Mouse (Mus musculus) neural tube, embryonic 10.5 days (tissue): Measurements from ENCODE around the gene Rhebl1.

Experiments used
- DNase-seq: peaks from one replicate; pipeline ENCODE4 v3.0.0-alpha.2; 2017; ENCODE audit warnings: low spot score; ENCODE audit errors: extremely low spot score

Rhebl1 gene

GRCm38 (mm10) chr15:98871916-98872888 is 22.1 kb downstream of the Rhebl1 start:
- peak; percentile 97 for DNase-seq

DNA sequence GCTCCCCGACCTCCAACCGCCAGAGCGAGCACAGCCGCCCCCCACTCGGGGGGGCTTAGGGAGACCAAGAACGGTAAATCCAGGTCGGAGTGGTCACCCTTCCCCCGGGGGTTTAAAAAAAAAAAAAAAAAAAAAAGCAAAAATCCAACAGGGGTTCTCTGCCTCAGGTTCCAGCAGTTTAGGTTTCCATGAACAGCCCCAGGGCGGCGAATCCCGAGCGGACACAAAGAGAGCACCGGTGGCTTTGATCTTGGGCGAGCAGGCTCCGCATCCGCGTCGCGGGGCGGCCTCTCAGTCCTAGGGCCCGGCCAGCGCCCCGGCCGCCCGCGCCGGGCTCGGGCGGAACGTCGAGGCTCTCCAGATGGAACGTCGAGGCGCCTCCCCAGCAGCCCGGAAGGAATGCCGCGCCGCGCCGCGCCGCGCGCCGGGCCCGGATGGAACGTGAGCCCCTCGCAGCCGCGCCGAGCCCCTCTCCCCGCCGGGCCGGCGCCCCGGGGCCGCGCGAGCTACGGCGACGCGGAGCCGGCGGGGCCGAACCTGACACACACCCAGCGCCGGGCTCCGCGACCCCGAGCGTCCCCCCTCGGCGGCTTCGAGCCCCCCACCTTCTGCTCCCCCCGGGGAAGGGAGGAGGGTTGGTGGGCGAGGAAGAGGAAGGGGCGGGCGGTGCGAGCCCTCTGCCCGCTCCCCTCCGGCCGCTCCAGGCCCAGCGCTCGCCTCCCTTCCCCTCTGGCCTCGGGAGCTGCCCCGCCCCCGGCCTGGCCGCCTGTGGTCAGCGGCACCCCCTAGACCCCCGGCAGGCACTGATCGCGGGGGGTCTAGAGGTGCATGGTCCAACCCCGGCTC is 23.0 kb downstream of the Rhebl1 start, which contains the start of gene Kmt2d:
Gene Kmt2d (minus strand): TSS at position 135 of the 846 bp plus-strand sequence.
- no peak for DNase-seq

GRCm38 (mm10) chr15:98870179-98871069 is 23.9 kb downstream of the Rhebl1 start:
- DNase-seq = peak; percentile 45

- DNase-seq = no peak
Measured at GRCm38 (mm10) chr15:98869342-98870178, 24.8 kb downstream of the Rhebl1 start.

DNA sequence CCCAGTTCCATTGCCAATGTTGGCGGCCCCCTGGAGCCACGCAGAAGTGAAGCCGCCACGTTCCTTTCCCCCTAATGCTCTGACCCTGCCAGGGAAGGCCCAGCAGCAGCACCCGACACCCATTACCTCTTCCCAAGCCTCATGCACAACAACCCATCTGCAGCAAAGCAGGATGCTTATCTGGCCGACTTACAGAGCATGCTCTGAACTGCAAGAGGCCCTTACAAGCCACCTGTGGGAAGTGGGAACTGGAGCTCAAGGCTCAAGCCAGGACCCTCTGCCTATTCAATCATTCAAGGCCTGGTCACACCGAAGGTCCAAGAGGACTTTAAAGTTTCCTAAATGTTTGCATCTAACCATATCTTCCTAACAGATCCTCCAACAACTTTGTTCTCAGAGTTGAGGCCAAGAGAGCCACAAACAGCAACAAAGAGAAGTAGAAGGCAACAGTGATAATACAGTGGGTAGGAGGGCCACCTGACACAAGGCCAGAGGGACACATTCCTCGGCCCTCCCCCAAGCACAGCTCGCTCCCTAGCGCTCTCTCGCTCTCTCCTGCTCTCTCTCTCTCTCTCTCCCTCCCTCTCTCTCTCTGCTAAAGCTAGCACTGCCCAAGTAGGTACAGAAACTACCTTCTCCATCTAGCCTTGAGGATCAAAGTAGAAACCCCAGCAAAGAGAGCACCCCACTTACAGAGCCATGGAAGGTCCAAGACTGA is 25.8 kb downstream of the Rhebl1 start:
- no peak for DNase-seq

GRCm38 (mm10) chr15:98867321-98867720 is 27.0 kb downstream of the Rhebl1 start:
- no peak for DNase-seq

DNA sequence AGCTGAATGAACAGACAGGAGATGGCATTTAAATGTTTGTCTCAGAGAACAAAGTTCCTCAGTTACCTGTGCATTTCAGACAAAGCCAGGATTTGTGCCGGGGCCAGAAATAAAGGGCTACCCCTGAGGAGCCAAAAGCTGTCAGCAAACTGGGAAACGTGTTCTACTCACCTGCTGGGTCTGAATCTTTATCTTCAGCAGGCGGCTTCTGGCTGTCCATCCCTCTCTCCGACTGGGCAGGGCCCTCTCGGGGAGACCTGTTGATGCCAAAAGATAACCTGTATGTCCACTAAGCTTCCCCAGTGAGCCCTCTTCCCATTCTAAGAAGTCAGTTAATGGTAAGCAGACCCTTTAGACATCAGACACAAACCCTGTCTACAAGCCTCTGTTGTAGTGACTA is 27.8 kb downstream of the Rhebl1 start:
- no peak for DNase-seq

GRCm38 (mm10) chr15:98865771-98866170 is 28.6 kb downstream of the Rhebl1 start:
- DNase-seq = no peak

GRCm38 (mm10) chr15:98864951-98865350 is 29.4 kb downstream of the Rhebl1 start:
- no peak for DNase-seq

- DNase-seq = no peak
Measured at GRCm38 (mm10) chr15:98863451-98863958, 30.8 kb downstream of the Rhebl1 start.

- no peak for DNase-seq
Measured at GRCm38 (mm10) chr15:98861701-98862410, 32.5 kb downstream of the Rhebl1 start.

- DNase-seq = no peak
Measured at GRCm38 (mm10) chr15:98860921-98861320, 33.4 kb downstream of the Rhebl1 start.

- DNase-seq = no peak
Measured at GRCm38 (mm10) chr15:98859319-98860043, 34.9 kb downstream of the Rhebl1 start.

GRCm38 (mm10) chr15:98854214-98854613 is 40.1 kb downstream of the Rhebl1 start:
- DNase-seq = no peak

- no peak for DNase-seq
Measured at GRCm38 (mm10) chr15:98853161-98853937, 41.0 kb downstream of the Rhebl1 start.

DNA sequence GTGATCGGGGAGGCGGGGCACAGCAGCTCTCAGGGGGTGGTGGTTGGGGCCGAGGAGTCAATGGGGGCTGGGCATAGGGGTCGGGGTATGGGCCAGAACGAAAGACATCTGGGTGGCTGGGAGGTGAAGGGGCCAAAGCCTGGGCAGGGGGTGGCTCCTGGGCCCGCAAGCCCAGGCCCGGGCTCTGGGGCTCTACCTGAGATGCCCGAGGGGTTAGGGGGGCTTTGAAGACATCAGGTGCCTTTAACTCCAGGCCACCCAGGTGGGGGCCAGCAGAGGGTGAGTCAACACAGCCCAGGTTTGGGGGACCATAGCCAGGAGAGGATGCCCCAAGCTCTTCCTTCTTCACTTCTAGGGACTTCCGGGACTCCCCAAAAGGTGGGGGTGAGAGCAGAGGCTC is 41.6 kb downstream of the Rhebl1 start:
- DNase-seq = no peak

DNA sequence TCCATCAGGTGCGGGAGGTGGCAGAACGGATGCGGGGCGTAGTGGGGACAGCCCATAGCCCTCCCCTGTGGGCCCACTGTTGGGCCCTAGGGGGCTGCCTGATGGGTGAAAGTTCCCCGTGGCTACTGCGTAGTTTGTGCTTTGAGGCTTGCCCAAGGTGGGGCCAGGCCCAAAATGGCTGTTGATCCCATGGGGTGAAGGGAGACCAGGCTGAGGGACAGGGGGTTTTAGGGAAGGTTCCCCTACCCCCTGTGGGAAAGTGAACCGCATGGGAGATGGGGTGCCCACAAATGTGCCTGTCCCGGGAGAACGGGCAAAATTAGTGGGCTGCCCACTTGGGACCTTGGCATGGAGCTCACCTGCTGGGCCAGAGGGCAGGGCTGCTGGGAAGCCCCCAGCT is 42.3 kb downstream of the Rhebl1 start:
- DNase-seq = no peak
